Mouse (Mus musculus): ENCODE results near the gene Sult2b1. TPM values are rescaled to one million over a fixed set of nuclear protein-coding genes. Genes with fewer than 3 reads are reported as not detected.

Gene Sult2b1
- total and polyA plus RNA-seq, 2 experiments, result not detected

GRCm38 (mm10) chr7:45707375-45707967 is 77.0 kb downstream of the Sult2b1 start:
- H3K79me2 ChIP-seq (ENCODE audit: control insufficient read depth, insufficient read depth, low read length), result no peaks in the 10 kb centered on the region; the same call in 1 of the 2 replicates
- H3K27me3 ChIP-seq (ENCODE audit: control insufficient read depth, insufficient read depth, low read length), result no peaks in the 10 kb centered on the region
- H3K36me3 ChIP-seq (ENCODE audit: control insufficient read depth, insufficient read depth, low read length), result peaks cover 11% of the 10 kb centered on the region
- H3K4me3 ChIP-seq (ENCODE audit: insufficient read depth, low read depth, low read length), result peak overlapping the region; percentile 81
- peaks cover 27% of the 10 kb centered on the region for H3K4me1 ChIP-seq (ENCODE audit: control insufficient read depth, insufficient read depth, low read length)
- under 1% methylated on average over 27 of the region's 27 CpGs for WGBS
- H3K27ac ChIP-seq (replicated peaks; ENCODE audit: insufficient read depth, low read depth, low read length), result peak overlapping the region; percentile 99
- H3K9ac ChIP-seq (ENCODE audit: low read depth, low read length), result peak overlapping the region; percentile 73
- TF ChIP-seq CTCF (IDR thresholded peaks at IDR 0.05; ENCODE audit: low read depth, low read length), result no peak
- TF ChIP-seq POLR2A (IDR thresholded peaks at IDR 0.05; ENCODE audit: extremely low read depth, insufficient read depth, low read length), result peak; percentile 64
- peak; percentile 91 for DNase-seq (ENCODE audit: extremely low read depth, low read depth, low spot score)

DNA sequence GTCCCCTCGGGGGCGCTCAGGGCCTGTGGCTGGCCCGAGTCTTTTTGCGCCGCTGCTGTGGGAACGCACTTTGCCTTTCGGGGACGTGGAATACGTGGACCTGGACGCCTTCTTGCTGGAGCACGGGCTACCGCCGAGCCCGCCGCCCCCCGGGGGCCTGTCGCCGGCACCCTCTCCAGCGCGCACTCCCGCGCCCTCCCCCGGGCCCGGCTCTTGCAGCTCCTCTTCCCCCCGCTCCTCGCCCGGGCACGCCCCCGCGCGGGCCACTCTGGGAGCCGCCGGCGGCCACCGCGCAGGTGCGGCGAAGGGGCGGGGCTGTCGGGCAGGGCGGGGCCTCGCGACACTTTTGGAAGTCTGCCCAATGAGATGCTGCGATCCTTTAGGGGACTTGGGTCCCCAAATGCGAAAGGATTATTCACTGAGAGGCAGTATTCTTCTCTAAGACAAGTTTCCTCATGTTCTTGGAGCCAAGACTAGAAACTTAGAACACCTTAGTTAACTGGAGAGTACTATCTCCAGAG is 77.7 kb downstream of the Sult2b1 start:
- peak; percentile 55 for DNase-seq (ENCODE audit: extremely low read depth, low read depth, low spot score)
- Histone ChIP-seq H3K9ac (ENCODE audit: low read depth, low read length) (peak overlapping the region; percentile 98), H3K4me3 (ENCODE audit: insufficient read depth, low read depth, low read length) (peak overlapping the region; percentile 81), H3K79me2 (ENCODE audit: control insufficient read depth, insufficient read depth, low read length) (no peaks in the 10 kb centered on the region; the same call in 1 of the 2 replicates), H3K27me3 (ENCODE audit: control insufficient read depth, insufficient read depth, low read length) (no peaks in the 10 kb centered on the region), H3K4me1 (ENCODE audit: control insufficient read depth, insufficient read depth, low read length) (peaks cover 22% of the 10 kb centered on the region), H3K36me3 (ENCODE audit: control insufficient read depth, insufficient read depth, low read length) (peaks cover 11% of the 10 kb centered on the region), H3K27ac (replicated peaks; ENCODE audit: insufficient read depth, low read depth, low read length) (peak overlapping the region; percentile 99)
- 1% methylated on average over 45 of the region's 45 CpGs for WGBS
- TF ChIP-seq POLR2A (IDR thresholded peaks at IDR 0.05; ENCODE audit: extremely low read depth, insufficient read depth, low read length) (peak; percentile 87), CTCF (IDR thresholded peaks at IDR 0.05; ENCODE audit: low read depth, low read length) (no peak)

DNA sequence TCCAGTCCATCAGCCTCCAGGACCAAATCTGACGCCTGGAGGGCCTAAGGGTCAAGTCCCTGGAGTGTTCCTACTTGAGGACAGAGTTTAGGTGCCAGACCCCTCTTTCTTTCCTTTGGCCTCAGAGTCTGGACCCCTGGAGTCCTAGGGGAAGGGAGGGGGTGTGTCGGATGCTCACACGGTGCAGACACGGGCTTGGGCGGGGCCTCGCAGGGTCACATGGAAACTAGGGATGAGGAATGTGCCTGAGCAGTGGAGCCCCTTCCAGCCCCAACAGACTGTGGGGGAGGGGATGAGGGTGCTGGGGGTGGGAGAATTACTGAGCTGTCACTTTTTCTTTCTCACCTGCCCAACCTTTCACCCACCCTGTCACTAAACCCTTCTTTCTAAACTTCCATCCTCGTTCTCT is 78.6 kb downstream of the Sult2b1 start:
- H3K9ac ChIP-seq (ENCODE audit: low read depth, low read length), result peak overlapping the region; percentile 98
- H3K79me2 ChIP-seq (ENCODE audit: control insufficient read depth, insufficient read depth, low read length), result no peaks in the 10 kb centered on the region; the same call in 1 of the 2 replicates
- WGBS, result 0% methylated on average over 7 of the region's 7 CpGs
- no peak for TF ChIP-seq CTCF (IDR thresholded peaks at IDR 0.05; ENCODE audit: low read depth, low read length)
- peak; percentile 37; the same call in 1 of the 2 replicates for TF ChIP-seq POLR2A (IDR thresholded peaks at IDR 0.05; ENCODE audit: extremely low read depth, insufficient read depth, low read length)
- DNase-seq (ENCODE audit: extremely low read depth, low read depth, low spot score), result peak; percentile 71
- peak overlapping the region; percentile 96 for H3K27ac ChIP-seq (replicated peaks; ENCODE audit: insufficient read depth, low read depth, low read length)
- H3K27me3 ChIP-seq (ENCODE audit: control insufficient read depth, insufficient read depth, low read length), result no peaks in the 10 kb centered on the region
- peaks cover 11% of the 10 kb centered on the region for H3K36me3 ChIP-seq (ENCODE audit: control insufficient read depth, insufficient read depth, low read length)
- H3K4me1 ChIP-seq (ENCODE audit: control insufficient read depth, insufficient read depth, low read length), result peaks cover 18% of the 10 kb centered on the region
- peak overlapping the region; percentile 81 for H3K4me3 ChIP-seq (ENCODE audit: insufficient read depth, low read depth, low read length)

GRCm38 (mm10) chr7:45705443-45705864 is 79.0 kb downstream of the Sult2b1 start:
- peak overlapping the region; percentile 81 for H3K4me3 ChIP-seq (ENCODE audit: insufficient read depth, low read depth, low read length)
- no peak for DNase-seq (ENCODE audit: extremely low read depth, low read depth, low spot score)
- H3K9ac ChIP-seq (ENCODE audit: low read depth, low read length), result peak overlapping the region; percentile 98
- no peaks in the 10 kb centered on the region for H3K27me3 ChIP-seq (ENCODE audit: control insufficient read depth, insufficient read depth, low read length)
- H3K36me3 ChIP-seq (ENCODE audit: control insufficient read depth, insufficient read depth, low read length), result peaks cover 11% of the 10 kb centered on the region
- H3K79me2 ChIP-seq (ENCODE audit: control insufficient read depth, insufficient read depth, low read length), result no peaks in the 10 kb centered on the region; the same call in 1 of the 2 replicates
- H3K4me1 ChIP-seq (ENCODE audit: control insufficient read depth, insufficient read depth, low read length), result peaks cover 20% of the 10 kb centered on the region
- TF ChIP-seq CTCF (IDR thresholded peaks at IDR 0.05; ENCODE audit: low read depth, low read length) (no peak), POLR2A (IDR thresholded peaks at IDR 0.05; ENCODE audit: extremely low read depth, insufficient read depth, low read length) (no peak)
- peak overlapping the region; percentile 96 for H3K27ac ChIP-seq (replicated peaks; ENCODE audit: insufficient read depth, low read depth, low read length)
- WGBS, result under 1% methylated on average over 21 of the region's 21 CpGs

DNA sequence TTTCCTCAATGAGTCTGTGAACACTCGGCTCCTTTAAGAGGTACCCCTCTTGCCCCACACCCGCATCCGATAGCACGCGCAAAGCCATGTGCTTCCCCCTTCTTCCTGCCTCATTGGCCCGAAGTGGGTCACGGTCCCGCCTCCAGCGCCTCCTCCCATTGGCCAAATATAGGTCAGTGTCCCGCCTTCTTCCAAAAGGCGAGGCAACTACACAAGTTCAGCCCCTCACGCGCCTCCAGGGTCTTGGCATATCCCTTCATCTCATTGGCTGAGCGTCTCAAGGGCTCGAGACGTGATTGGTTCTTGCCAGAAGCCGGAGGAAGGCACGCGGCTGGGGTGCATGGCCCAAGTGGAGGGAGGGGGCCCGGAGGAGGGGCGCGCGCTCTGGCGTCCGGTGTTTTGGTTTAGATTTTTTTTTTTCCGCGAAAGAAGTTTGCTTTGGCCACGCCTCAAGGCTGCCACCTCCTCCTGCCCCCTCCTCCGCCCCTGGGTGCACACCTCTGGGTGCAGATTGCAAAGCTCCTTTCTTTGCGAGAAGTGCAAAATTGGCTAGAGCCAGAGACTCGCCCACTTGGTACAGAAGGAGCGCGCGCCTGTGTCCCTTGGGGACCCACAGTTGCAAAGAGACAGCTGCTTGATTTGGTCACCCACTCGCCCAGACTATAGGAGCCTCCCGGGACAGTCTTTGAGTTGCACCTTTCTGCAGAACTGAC is 79.6 kb downstream of the Sult2b1 start, which contains the start of gene Dbp:
Gene Dbp, plus strand, starts transcription at position 359 of the 713 bp plus-strand sequence.
- DNase-seq (ENCODE audit: extremely low read depth, low read depth, low spot score), result peak; percentile 99
- H3K27ac ChIP-seq (replicated peaks; ENCODE audit: insufficient read depth, low read depth, low read length), result peak within 1 kb of the TSS; percentile 96
- H3K9ac ChIP-seq (ENCODE audit: low read depth, low read length), result peak within 1 kb of the TSS; percentile 98
- H3K27me3 ChIP-seq (ENCODE audit: control insufficient read depth, insufficient read depth, low read length), result peaks cover 3% of the 10 kb centered on the region; the same call in 1 of the 2 replicates
- WGBS, result under 1% methylated on average over 36 of the region's 36 CpGs
- H3K4me3 ChIP-seq (ENCODE audit: insufficient read depth, low read depth, low read length), result peak within 1 kb of the TSS; percentile 81
- TF ChIP-seq CTCF (IDR thresholded peaks at IDR 0.05; ENCODE audit: low read depth, low read length) (no peak), POLR2A (IDR thresholded peaks at IDR 0.05; ENCODE audit: extremely low read depth, insufficient read depth, low read length) (peak; percentile 87)
- H3K4me1 ChIP-seq (ENCODE audit: control insufficient read depth, insufficient read depth, low read length), result peaks cover 24% of the 10 kb centered on the region
- H3K36me3 ChIP-seq (ENCODE audit: control insufficient read depth, insufficient read depth, low read length), result peaks cover 9% of the 10 kb centered on the region
- H3K79me2 ChIP-seq (ENCODE audit: control insufficient read depth, insufficient read depth, low read length), result no peaks in the 10 kb centered on the region; the same call in 1 of the 2 replicates

All from liver, adult 2 months (tissue).